Mouse (Mus musculus) mouse trophoblast stem cell (cell line): ENCODE results near the gene Rpl4.
"Not testable (repeated sequence)": the region's sequence is repeated elsewhere in the genome, so short reads cannot be mapped to it uniquely, and the experiment has no call there.

ENCODE experiments used
- in situ Hi-C, 2 experiments: fragments of 300-500 bp; cut with MseI, MboI; formaldehyde crosslinking; loops; 2 replicates in 1 of 2; 3 replicates in 1 of 2; pipeline ENCODE4 v1.15.1; 2025

Gene Rpl4

DNA sequence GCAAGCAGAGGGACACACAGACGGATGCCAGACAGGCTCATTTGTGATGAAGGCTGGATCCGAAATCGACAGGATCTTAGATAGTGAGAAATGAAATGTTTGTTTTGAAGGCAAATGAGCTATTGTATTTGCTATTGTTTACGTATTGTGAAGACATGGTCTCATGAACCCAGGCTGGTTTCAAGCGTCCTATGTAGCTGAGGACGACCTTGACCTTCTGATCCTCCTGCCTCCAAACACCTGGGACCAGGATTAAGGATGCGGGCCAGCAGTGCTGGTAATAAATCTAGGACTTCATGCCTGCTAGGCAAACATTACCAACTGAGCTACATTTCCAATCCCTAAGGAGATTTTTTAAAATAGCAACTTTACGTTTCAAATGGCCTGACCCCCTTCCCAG lies 24.3 kb downstream of the Rpl4 start:
- in situ Hi-C loops, result no loop called here

GRCm38 (mm10) chr9:64198068-64198762 lies 25.0 kb downstream of the Rpl4 start:
- in situ Hi-C loops, result no loop called here

- in situ Hi-C loops, result not testable (repeated sequence)
These were observed 25.7 kb downstream of the Rpl4 start for GRCm38 (mm10) chr9:64198763-64199418.

DNA sequence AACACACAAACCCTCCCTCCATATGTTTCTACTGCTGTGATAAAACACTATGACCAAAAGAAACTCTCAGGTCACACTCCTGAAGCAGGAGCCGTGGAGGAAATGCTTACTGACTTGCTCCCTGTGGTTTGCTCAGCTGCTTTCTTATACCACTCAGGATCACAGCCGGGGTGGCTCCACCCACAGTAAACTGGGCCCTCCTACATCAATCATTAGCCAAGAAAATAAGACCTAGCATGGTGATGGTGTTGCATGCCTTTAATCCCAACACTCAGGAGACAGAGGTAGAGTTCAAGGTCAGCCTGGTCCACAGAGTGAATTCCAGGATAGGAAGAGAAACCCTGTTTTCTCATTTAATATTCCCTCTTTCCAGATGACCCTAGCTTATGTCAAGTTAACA lies 26.7 kb downstream of the Rpl4 start:
- in situ Hi-C loops, result no loop called here

- in situ Hi-C loops, result no loop called here
These were observed 29.2 kb downstream of the Rpl4 start for GRCm38 (mm10) chr9:64202331-64202730.

DNA sequence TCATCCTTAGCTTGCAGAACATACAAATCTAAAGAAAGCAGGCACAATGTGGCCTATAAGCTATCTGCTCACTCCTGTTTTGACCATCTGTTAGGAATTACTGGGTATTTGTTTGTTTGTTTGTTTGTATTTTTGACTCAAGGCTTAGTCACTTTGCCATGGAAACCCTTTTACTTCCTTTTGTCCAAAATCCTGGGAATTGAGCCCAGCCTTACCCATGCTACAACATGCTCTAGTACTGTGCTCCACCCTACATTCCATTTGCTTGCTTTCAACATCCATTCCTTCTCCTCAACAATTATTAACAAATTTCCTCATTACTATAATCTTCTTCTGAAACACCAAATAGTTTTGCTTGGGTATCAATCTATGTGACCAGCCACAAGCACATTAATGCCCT lies 29.7 kb downstream of the Rpl4 start:
- in situ Hi-C loops, result no loop called here

DNA sequence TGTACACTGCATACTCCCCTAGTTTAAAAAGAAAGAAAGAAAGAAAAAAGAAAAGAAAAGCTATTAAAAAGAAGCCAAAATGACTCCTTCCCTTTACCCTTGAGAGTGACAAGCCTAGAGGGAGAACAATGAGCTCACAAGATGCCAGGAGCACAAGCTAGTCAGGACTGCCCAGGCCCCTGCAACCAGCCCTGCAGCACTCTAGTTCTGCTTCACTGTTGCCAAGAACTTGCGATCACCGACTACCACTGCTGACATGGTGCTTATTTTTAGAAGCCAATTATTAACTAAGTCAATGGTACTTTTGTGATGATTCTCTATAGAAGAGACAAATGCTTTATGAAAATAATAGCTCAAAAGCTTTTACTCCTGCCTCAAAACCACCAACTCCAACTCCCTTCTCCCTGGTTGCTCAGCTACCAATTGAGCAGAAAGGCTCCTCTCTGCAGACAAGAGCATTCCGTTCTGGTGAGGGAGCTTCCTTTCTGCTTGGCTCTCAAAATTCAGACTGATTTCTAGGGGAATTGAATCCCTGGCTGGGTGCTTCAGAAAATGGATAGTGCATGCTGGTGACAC lies 34.4 kb downstream of the Rpl4 start:
- in situ Hi-C loops, result no loop called here

DNA sequence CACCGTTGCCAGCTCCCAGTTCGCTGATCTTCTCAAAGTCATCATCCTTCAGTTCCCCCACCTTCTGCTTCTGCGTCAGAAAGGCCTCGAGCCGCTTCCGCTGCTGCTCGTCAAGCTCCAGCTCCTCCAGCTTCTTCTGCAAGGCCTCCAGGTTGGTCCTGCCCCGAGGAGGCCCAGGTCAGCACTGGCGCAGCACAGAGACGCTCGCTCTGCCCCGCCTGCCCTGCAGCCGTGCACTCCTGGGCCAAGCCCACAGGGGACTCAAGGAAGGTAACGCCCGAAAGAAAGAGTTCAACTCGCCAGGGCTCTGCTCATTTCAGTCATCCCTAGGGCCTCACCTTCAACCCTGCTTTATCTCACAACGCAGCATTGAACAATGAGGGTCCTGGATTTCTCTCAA lies 41.3 kb downstream of the Rpl4 start:
- in situ Hi-C loops, result no loop called here

- in situ Hi-C loops, result no loop called here
These were observed 42.9 kb downstream of the Rpl4 start for GRCm38 (mm10) chr9:64216090-64216489.

DNA sequence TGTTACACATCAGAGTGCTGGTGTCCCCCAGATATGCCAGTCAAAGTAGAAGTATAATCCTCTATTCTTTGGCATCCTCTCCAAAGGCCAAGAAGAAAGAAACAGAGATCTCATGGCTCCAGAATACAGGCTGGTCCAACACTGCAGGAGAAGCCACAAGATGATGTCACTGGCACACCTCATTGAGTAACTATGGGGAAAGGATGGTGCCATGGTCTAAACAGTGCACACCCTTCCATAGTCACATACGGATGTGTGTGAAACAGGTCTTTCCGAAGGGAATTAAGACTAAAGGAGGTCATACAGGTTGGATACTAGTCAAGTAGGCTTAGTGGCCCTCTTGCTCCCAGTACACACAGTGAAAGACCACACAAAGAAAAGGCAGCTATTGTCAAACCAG lies 43.5 kb downstream of the Rpl4 start:
- in situ Hi-C loops, result no loop called here

GRCm38 (mm10) chr9:64217887-64218286 lies 44.7 kb downstream of the Rpl4 start:
- in situ Hi-C loops, result no loop called here

DNA sequence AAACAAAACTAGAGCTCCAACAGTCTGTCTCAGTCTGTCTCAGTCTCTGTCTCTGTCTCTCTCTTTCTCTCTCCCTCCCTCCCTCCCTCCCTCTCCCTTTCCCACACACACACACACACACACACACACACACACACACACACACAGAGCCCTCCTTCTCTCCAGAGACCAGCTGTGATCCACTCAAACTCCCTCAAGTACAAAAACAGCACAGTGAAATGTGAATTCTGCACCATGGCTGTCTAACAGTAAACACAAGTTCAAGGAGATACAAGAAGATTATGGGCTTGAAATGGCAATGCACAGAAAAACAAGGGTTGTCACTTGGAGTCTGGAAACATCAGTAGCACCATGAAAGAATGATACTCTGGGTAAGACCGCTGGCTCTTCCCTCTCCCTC lies 46.1 kb downstream of the Rpl4 start:
- in situ Hi-C loops, result no loop called here

DNA sequence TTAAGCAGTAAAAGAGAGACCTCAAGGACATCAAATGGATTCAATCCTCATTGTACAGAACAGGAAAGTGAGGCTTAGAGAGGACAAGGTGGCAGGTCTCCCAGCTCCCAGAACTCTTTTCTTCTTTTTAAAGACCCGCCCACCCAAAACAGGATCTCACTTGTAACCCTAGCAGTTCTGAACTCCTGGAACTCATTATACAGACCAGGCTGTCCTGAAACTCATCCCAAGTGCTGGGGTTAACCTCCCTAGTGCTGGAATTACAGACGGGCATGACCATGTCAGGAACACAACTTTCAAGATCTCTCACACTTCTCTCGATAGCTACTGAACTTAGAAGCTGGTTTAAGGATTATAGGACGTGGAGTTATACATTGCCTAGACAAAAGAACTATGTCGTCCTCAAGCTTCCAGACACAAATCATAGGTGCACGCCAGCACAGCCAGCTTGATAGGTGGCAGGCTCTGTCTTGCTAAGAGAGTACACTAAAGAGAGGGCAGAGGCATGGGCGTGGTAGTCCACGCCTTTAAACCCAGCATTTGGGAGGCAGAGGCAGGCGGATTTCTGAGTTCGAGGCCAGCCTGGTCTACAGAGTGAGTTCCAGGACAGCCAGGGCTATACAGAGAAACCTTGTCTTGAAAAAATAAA lies 46.7 kb downstream of the Rpl4 start:
- in situ Hi-C loops, result no loop called here

DNA sequence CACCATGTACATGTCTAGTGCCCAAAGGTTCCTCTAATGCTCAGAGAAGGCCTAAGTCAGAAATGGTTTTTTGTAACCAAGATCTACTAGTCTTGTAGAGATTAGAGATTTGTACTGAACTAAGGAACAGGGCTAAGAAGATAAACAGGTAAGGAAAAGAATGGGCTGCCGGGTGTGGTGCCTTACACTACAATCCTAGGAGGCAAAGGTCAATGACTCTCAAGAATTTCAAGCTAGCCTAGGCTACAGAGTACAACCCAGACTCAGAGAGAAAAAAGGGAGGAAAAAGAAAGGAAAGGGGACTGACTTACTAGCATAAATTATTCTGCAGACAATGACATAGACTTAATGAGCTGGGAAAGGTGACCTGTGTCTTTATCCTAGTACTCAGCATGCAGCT lies 47.4 kb downstream of the Rpl4 start:
- in situ Hi-C loops, result no loop called here

DNA sequence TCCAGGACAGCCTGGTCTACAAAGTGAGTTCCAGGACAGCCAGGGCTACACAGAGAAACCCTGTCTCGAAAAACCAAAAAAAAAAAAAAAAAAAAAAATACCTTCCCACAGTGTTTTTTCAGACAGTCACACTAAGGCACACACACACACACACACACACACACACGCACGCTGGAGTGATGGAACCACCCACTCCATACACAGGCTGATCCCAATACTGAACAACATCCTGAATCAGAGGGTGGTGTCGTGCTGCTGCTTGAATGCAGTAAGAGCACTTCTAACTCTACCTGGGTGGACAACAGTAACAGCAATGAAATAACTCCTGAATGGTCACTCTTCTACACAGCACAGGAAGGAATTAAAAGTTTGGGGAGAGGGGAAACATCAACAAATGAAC lies 48.3 kb downstream of the Rpl4 start:
- in situ Hi-C loops, result no loop called here

GRCm38 (mm10) chr9:64222098-64222497 lies 48.9 kb downstream of the Rpl4 start:
- in situ Hi-C loops, result no loop called here

DNA sequence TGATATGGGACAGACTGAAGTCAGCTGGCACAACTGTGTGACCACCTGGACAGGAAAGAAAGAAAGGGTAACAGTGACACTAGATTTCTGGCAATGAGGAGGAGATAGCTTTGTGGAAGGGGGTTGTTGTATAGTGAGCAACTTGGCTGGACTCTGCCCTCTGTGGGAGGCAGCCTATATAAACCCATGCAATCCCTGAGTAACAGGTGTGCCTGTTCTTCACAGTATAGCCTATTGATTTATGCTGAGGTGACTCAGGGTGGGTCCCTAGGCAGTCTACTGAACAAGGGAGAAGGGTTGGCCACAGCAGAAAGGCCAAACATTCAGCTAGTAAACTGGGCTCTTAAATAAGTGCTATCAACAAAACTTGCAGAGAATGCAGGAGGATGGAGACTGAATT lies 52.6 kb downstream of the Rpl4 start:
- in situ Hi-C loops, result no loop called here

- in situ Hi-C loops, result no loop called here
These were observed 54.6 kb downstream of the Rpl4 start for GRCm38 (mm10) chr9:64227736-64228135.
